In genomic region chr7:100862828-100863638, GRCm38 (mm10) we compare ENCODE assay signal across 8 mouse cellular contexts. TPM values are rescaled to one million over a fixed set of nuclear protein-coding genes. Genes with fewer than 3 reads are reported as not detected.
DNase-seq lines count a peak whose midpoint lies in the region; ATAC-seq and TF ChIP-seq lines count a peak whose summit lies in the region.

Gene Relt, minus strand, starts transcription at chr7:100863446.

- H3K9me3 ChIP-seq in heart, embryonic 11.5 days (replicated peaks; ENCODE audit: control insufficient read depth, low read length): no peaks in the 10 kb centered on the region
- H3K9me3 ChIP-seq in kidney, embryonic 15.5 days (replicated peaks): no peaks in the 10 kb centered on the region

- peak; percentile 98 for TF ChIP-seq POLR2A in brain, embryonic 14.5 days (IDR thresholded peaks at IDR 0.05; ENCODE audit: borderline replicate concordance, extremely low read depth, insufficient read depth, insufficient read length, poor library complexity, severe bottlenecking)

- no peaks in the 10 kb centered on the region for H3K36me3 ChIP-seq in heart, embryonic 11.5 days (ENCODE audit: control insufficient read depth, insufficient read depth, low read length)
- H3K36me3 ChIP-seq in kidney, embryonic 15.5 days: no peaks in the 10 kb centered on the region

- peak within 1 kb of the TSS; percentile 70 for H3K27ac ChIP-seq in heart, embryonic 11.5 days (ENCODE audit: low read depth, low read length)
- peak within 1 kb of the TSS; percentile 80 for H3K27ac ChIP-seq in kidney, embryonic 15.5 days

- peak within 1 kb of the TSS; percentile 97 for H3K4me2 ChIP-seq in heart, embryonic 11.5 days
- peak within 1 kb of the TSS; percentile 97 for H3K4me2 ChIP-seq in kidney, embryonic 15.5 days

- peak within 1 kb of the TSS; percentile 79 for H3K9ac ChIP-seq in heart, embryonic 11.5 days (ENCODE audit: low read depth, low read length)
- H3K9ac ChIP-seq in kidney, embryonic 15.5 days: peak within 1 kb of the TSS; percentile 81

- DNase-seq in CD4-positive helper T cell, adult 2 months (ENCODE audit: low read depth, low spot score): peak; percentile 97
- peak; percentile 97 for DNase-seq in brain, embryonic 14.5 days (ENCODE audit: low read depth)
- peak; percentile 97 for DNase-seq in liver
- DNase-seq in monocyte, adult 2 months (ENCODE audit: low read depth in 1 of 2, low spot score in 2 of 2): peak; percentile 94 to 98
- peak; percentile 99 for DNase-seq in spleen, postnatal 14 days (ENCODE audit: low spot score in 2 of 2)

- ATAC-seq in erythroblast, adult 5-6 weeks (replicated peaks; ENCODE audit: low FRiP score, poor library complexity, severe bottlenecking): peak; percentile 77
- ATAC-seq in heart, embryonic 11.5 days (replicated peaks; ENCODE audit: insufficient number of reproducible peaks, low FRiP score, low TSS enrichment): peak; percentile 85
- peak; percentile 92 for ATAC-seq in kidney, embryonic 15.5 days (replicated peaks; ENCODE audit: low FRiP score)

- WGBS in heart, embryonic 11.5 days (ENCODE audit: insufficient replicate concordance): under 1% methylated on average over 85 of the region's 91 CpGs
- under 1% methylated on average over 91 of the region's 91 CpGs for WGBS in kidney, embryonic 15.5 days

- TF ChIP-seq CTCF in brain, embryonic 14.5 days (IDR thresholded peaks at IDR 0.05; ENCODE audit: borderline replicate concordance, extremely low read depth, insufficient read depth, insufficient read length): peak; percentile 85

- peak within 1 kb of the TSS; percentile 65 for H3K4me3 ChIP-seq in heart, embryonic 11.5 days (ENCODE audit: low read depth, low read length)
- peak within 1 kb of the TSS; percentile 85 for H3K4me3 ChIP-seq in kidney, embryonic 15.5 days (replicated peaks)

- peaks cover 20% of the 10 kb centered on the region for H3K4me1 ChIP-seq in heart, embryonic 11.5 days (ENCODE audit: control insufficient read depth, insufficient read depth, low read length)
- H3K4me1 ChIP-seq in kidney, embryonic 15.5 days: peaks cover 15% of the 10 kb centered on the region

- H3K27me3 ChIP-seq in heart, embryonic 11.5 days (ENCODE audit: control insufficient read depth, insufficient read depth, low read length): no peaks in the 10 kb centered on the region
- no peaks in the 10 kb centered on the region for H3K27me3 ChIP-seq in kidney, embryonic 15.5 days

RNA-seq across cellular contexts. Expression of gene Relt, which starts in this region (rescaled TPM):
- 6.2 and 7.2 TPM in 2 replicates for polyA plus RNA-seq in brain, embryonic 14.5 days (2012; rRNA removed)
- 12.1 and 12.9 TPM in 2 replicates for total RNA-seq in erythroblast, adult 5-6 weeks (2015; ENCODE audit: low replicate concordance)
- 11.6 and 14.8 TPM in 2 replicates for total RNA-seq in erythroblast, adult 5-6 weeks (2017; ENCODE audit: low replicate concordance)
- 2.3 and 3.0 TPM in 2 replicates for polyA plus RNA-seq in heart, embryonic 11.5 days (2014; fragmentation: Nextera tagmentation; extraction: Ambion mirVana)
- polyA plus RNA-seq in kidney, embryonic 15.5 days (2015; fragmentation: Nextera tagmentation; extraction: Ambion mirVana): 3.8 and 4.9 TPM in 2 replicates

Comparison
In these comparisons a context has a peak if more than half of its experiments do, and no peak if none do; other contexts are left out.
1. Peak in every context shown above with its lines: DNase-seq, ATAC-seq, H3K4me3 ChIP-seq and H3K27ac ChIP-seq.